Mouse (Mus musculus): Measurements from ENCODE around the gene Vmn2r87.
A peak's percentile ranks its signal among the peaks of the same experiment; 100 is the strongest.
"Not testable (repeated sequence)": the region's sequence is repeated elsewhere in the genome, so short reads cannot be mapped to it uniquely, and the experiment has no call there.

The Vmn2r87 gene

GRCm38 (mm10) chr10:130497296-130497695 is at the start of gene Vmn2r87:
Gene Vmn2r87 (minus strand): TSS chr10:130497396.
- DNase-seq = no peak

GRCm38 (mm10) chr10:130544331-130544730 is 47.1 kb upstream of the Vmn2r87 start:
- DNase-seq = not testable (repeated sequence)

GRCm38 (mm10) chr10:130541931-130542691 is 44.9 kb upstream of the Vmn2r87 start:
- DNase-seq = peak; percentile 87

- DNase-seq = no peak
Observed at GRCm38 (mm10) chr10:130536101-130536500, 38.9 kb upstream of the Vmn2r87 start.

GRCm38 (mm10) chr10:130527926-130528325 is 30.7 kb upstream of the Vmn2r87 start:
- no peak for DNase-seq

GRCm38 (mm10) chr10:130470311-130470760 is 26.9 kb downstream of the Vmn2r87 start:
- DNase-seq = no peak

GRCm38 (mm10) chr10:130455950-130456349 is 41.2 kb downstream of the Vmn2r87 start, which contains the start of gene Vmn2r86:
Gene Vmn2r86 (minus strand): TSS chr10:130456050.
- DNase-seq = not testable (repeated sequence)

- DNase-seq = no peak
Observed at GRCm38 (mm10) chr10:130444776-130445175, 52.4 kb downstream of the Vmn2r87 start.

GRCm38 (mm10) chr10:130434185-130434898 is 62.9 kb downstream of the Vmn2r87 start:
- not testable (repeated sequence) for DNase-seq

GRCm38 (mm10) chr10:130429603-130430002 is 67.6 kb downstream of the Vmn2r87 start, which contains the start of gene Vmn2r85:
Gene Vmn2r85 (minus strand): TSS chr10:130429703.
- not testable (repeated sequence) for DNase-seq

- DNase-seq = not testable (repeated sequence)
Observed at GRCm38 (mm10) chr10:130422368-130422767, 74.8 kb downstream of the Vmn2r87 start.

Data from cerebellum, adult 11-12 months (tissue).